Mouse (Mus musculus): Measurements from ENCODE around the gene Cobl. TPM values are rescaled to one million over a fixed set of nuclear protein-coding genes. Genes with fewer than 3 reads are reported as not detected.

Cobl gene
- polyA plus RNA-seq, 1 experiment from 2014 or later, result 14.4 TPM

- Histone ChIP-seq H3K9me3 (no peaks in the 10 kb centered on the region), H3K4me3 (no peak overlapping the region), H3K4me1 (replicated peaks) (peaks cover 17% of the 10 kb centered on the region), H3K9ac (no peak overlapping the region), H3K36me3 (no peaks in the 10 kb centered on the region), H3K27me3 (no peaks in the 10 kb centered on the region), H3K27ac (replicated peaks) (no peak overlapping the region), H3K4me2 (no peak overlapping the region)
- ATAC-seq (ENCODE audit: low FRiP score, low read depth), result no peak
- WGBS, result 89% methylated on average over 1 of the region's 1 CpGs
Measured at GRCm38 (mm10) chr11:12467836-12468235, 3.1 kb upstream of the Cobl start.

GRCm38 (mm10) chr11:12467217-12467616 lies 2.5 kb upstream of the Cobl start:
- no peaks in the 10 kb centered on the region for H3K9me3 ChIP-seq
- ATAC-seq (ENCODE audit: low FRiP score, low read depth), result no peak
- H3K4me2 ChIP-seq, result no peak overlapping the region
- 89% methylated on average over 2 of the region's 2 CpGs for WGBS
- no peak overlapping the region for H3K27ac ChIP-seq (replicated peaks)
- peaks cover 19% of the 10 kb centered on the region for H3K4me1 ChIP-seq (replicated peaks)
- H3K4me3 ChIP-seq, result no peak overlapping the region
- no peaks in the 10 kb centered on the region for H3K36me3 ChIP-seq
- no peak overlapping the region for H3K9ac ChIP-seq
- H3K27me3 ChIP-seq, result no peaks in the 10 kb centered on the region

GRCm38 (mm10) chr11:12466606-12467005 lies 1.8 kb upstream of the Cobl start:
- ATAC-seq (ENCODE audit: low FRiP score, low read depth), result no peak
- Histone ChIP-seq H3K4me3 (no peak overlapping the region), H3K4me1 (replicated peaks) (peaks cover 23% of the 10 kb centered on the region), H3K36me3 (no peaks in the 10 kb centered on the region), H3K27me3 (no peaks in the 10 kb centered on the region), H3K9me3 (no peaks in the 10 kb centered on the region), H3K27ac (replicated peaks) (no peak overlapping the region), H3K9ac (no peak overlapping the region), H3K4me2 (no peak overlapping the region)
- 76% methylated on average over 1 of the region's 1 CpGs for WGBS

- peaks cover 23% of the 10 kb centered on the region for H3K4me1 ChIP-seq (replicated peaks)
- H3K4me2 ChIP-seq, result peak overlapping the region; percentile 94
- H3K27ac ChIP-seq (replicated peaks), result no peak overlapping the region
- 0 out of 2 replicates have a peak, but pooled peaks have one; percentile 5 for ATAC-seq (ENCODE audit: low FRiP score, low read depth)
- H3K9ac ChIP-seq, result peak overlapping the region; percentile 79
- peak overlapping the region; percentile 89 for H3K4me3 ChIP-seq
- no peaks in the 10 kb centered on the region for H3K27me3 ChIP-seq
- no peaks in the 10 kb centered on the region for H3K36me3 ChIP-seq
- no peaks in the 10 kb centered on the region for H3K9me3 ChIP-seq
- 42% methylated on average over 1 of the region's 1 CpGs for WGBS
Measured at GRCm38 (mm10) chr11:12465229-12465628, 469 bp upstream of the Cobl start.

- Histone ChIP-seq H3K27ac (replicated peaks) (no peak overlapping the region), H3K4me3 (peak overlapping the region; percentile 89), H3K9me3 (no peaks in the 10 kb centered on the region), H3K36me3 (no peaks in the 10 kb centered on the region), H3K9ac (peak overlapping the region; percentile 79), H3K4me2 (peak overlapping the region; percentile 94), H3K4me1 (replicated peaks) (peaks cover 23% of the 10 kb centered on the region), H3K27me3 (no peaks in the 10 kb centered on the region)
- no peak for ATAC-seq (ENCODE audit: low FRiP score, low read depth)
- WGBS, result 62% methylated on average over 13 of the region's 13 CpGs
Measured at GRCm38 (mm10) chr11:12463615-12464170, 1.1 kb downstream of the Cobl start.

- Histone ChIP-seq H3K4me1 (replicated peaks) (peaks cover 19% of the 10 kb centered on the region), H3K9ac (no peak overlapping the region), H3K4me3 (no peak overlapping the region), H3K27me3 (no peaks in the 10 kb centered on the region), H3K27ac (replicated peaks) (no peak overlapping the region), H3K4me2 (no peak overlapping the region), H3K36me3 (no peaks in the 10 kb centered on the region), H3K9me3 (no peaks in the 10 kb centered on the region)
- no peak for ATAC-seq (ENCODE audit: low FRiP score, low read depth)
- 70% methylated on average over 7 of the region's 7 CpGs for WGBS
Measured at GRCm38 (mm10) chr11:12459781-12460581, 4.8 kb downstream of the Cobl start.

GRCm38 (mm10) chr11:12458814-12459213 lies 5.9 kb downstream of the Cobl start:
- ATAC-seq (ENCODE audit: low FRiP score, low read depth), result no peak
- Histone ChIP-seq H3K36me3 (no peaks in the 10 kb centered on the region), H3K27ac (replicated peaks) (no peak overlapping the region), H3K9ac (no peak overlapping the region), H3K27me3 (no peaks in the 10 kb centered on the region), H3K4me1 (replicated peaks) (peaks cover 12% of the 10 kb centered on the region), H3K9me3 (no peaks in the 10 kb centered on the region), H3K4me3 (no peak overlapping the region), H3K4me2 (no peak overlapping the region)
- WGBS, result 76% methylated on average over 3 of the region's 3 CpGs

- no peak overlapping the region for H3K27ac ChIP-seq (replicated peaks)
- H3K27me3 ChIP-seq, result no peaks in the 10 kb centered on the region
- no peak overlapping the region for H3K9ac ChIP-seq
- peaks cover 8% of the 10 kb centered on the region; the same call in 1 of the 2 replicates for H3K4me1 ChIP-seq (replicated peaks)
- H3K4me3 ChIP-seq, result no peak overlapping the region
- WGBS, result 92% methylated on average over 2 of the region's 2 CpGs
- no peaks in the 10 kb centered on the region for H3K36me3 ChIP-seq
- no peak overlapping the region for H3K4me2 ChIP-seq
- no peaks in the 10 kb centered on the region for H3K9me3 ChIP-seq
- ATAC-seq (ENCODE audit: low FRiP score, low read depth), result no peak
Measured at GRCm38 (mm10) chr11:12458392-12458791, 6.4 kb downstream of the Cobl start.

- no peak for ATAC-seq (ENCODE audit: low FRiP score, low read depth)
- Histone ChIP-seq H3K9me3 (no peaks in the 10 kb centered on the region), H3K4me3 (no peak overlapping the region), H3K4me1 (replicated peaks) (no peaks in the 10 kb centered on the region), H3K27me3 (no peaks in the 10 kb centered on the region), H3K27ac (replicated peaks) (no peak overlapping the region), H3K36me3 (no peaks in the 10 kb centered on the region), H3K4me2 (no peak overlapping the region), H3K9ac (no peak overlapping the region)
- 88% methylated on average over 3 of the region's 3 CpGs for WGBS
Measured at GRCm38 (mm10) chr11:12448101-12448500, 16.7 kb downstream of the Cobl start.

- peak; percentile 51; the same call in 1 of the 2 replicates for ATAC-seq (ENCODE audit: low FRiP score, low read depth)
- H3K4me1 ChIP-seq (replicated peaks), result no peaks in the 10 kb centered on the region
- no peak overlapping the region for H3K9ac ChIP-seq
- 49% methylated on average over 2 of the region's 2 CpGs for WGBS
- no peak overlapping the region for H3K4me3 ChIP-seq
- no peaks in the 10 kb centered on the region for H3K36me3 ChIP-seq
- H3K27ac ChIP-seq (replicated peaks), result no peak overlapping the region
- H3K27me3 ChIP-seq, result no peaks in the 10 kb centered on the region
- H3K4me2 ChIP-seq, result no peak overlapping the region
- no peaks in the 10 kb centered on the region for H3K9me3 ChIP-seq
Measured at GRCm38 (mm10) chr11:12445222-12445621, 19.5 kb downstream of the Cobl start.

- Histone ChIP-seq H3K36me3 (no peaks in the 10 kb centered on the region), H3K27me3 (no peaks in the 10 kb centered on the region), H3K4me1 (replicated peaks) (no peaks in the 10 kb centered on the region), H3K27ac (replicated peaks) (no peak overlapping the region), H3K9me3 (no peaks in the 10 kb centered on the region), H3K9ac (no peak overlapping the region), H3K4me3 (no peak overlapping the region), H3K4me2 (no peak overlapping the region)
- ATAC-seq (ENCODE audit: low FRiP score, low read depth), result no peak
- WGBS, result 80% methylated on average over 2 of the region's 2 CpGs
Measured at GRCm38 (mm10) chr11:12444215-12444614, 20.5 kb downstream of the Cobl start.

GRCm38 (mm10) chr11:12443614-12444013 lies 21.1 kb downstream of the Cobl start:
- WGBS, result 52% methylated on average over 4 of the region's 4 CpGs

More at GRCm38 (mm10) chr11:12443614-12444013, 21.1 kb downstream of the Cobl start:
- Histone ChIP-seq H3K4me2 (no peak overlapping the region), H3K9me3 (no peaks in the 10 kb centered on the region), H3K27me3 (no peaks in the 10 kb centered on the region), H3K9ac (no peak overlapping the region), H3K36me3 (no peaks in the 10 kb centered on the region), H3K27ac (replicated peaks) (no peak overlapping the region), H3K4me1 (replicated peaks) (no peaks in the 10 kb centered on the region), H3K4me3 (no peak overlapping the region)
- ATAC-seq (ENCODE audit: low FRiP score, low read depth), result no peak
